Comparison of ENCODE assay signal across 9 mouse cellular contexts in genomic region chr14:34219786-34220198, GRCm38 (mm10). TPM values are rescaled to one million over a fixed set of nuclear protein-coding genes. Genes with fewer than 3 reads are reported as not detected.
DNase-seq lines count a peak whose midpoint lies in the region; ATAC-seq and TF ChIP-seq lines count a peak whose summit lies in the region.
"Had no signal": no experiment of that assay in that cellular context is flagged by ENCODE, and none has a peak within 500 bp of the region (broad histone marks: within the 10 kb centered on the region; RNA-seq: fewer than 3 reads in every experiment).

No protein-coding gene starts in this region.

- no peak for DNase-seq in heart, postnatal 0 days (ENCODE audit: low spot score)
- DNase-seq in heart, postnatal 4 days = no peak
- DNase-seq in embryo, embryonic 11 days = peak; percentile 36
- DNase-seq in intestine, embryonic 14.5 days (ENCODE audit: low spot score) = peak; percentile 66
- DNase-seq in right cerebral cortex, adult 2 months (ENCODE audit: low spot score in 2 of 2) = no peak
- no peak for DNase-seq in ovary, postnatal 36 days (ENCODE audit: low spot score)
- no peak for DNase-seq in heart, adult 18-20 months

- H3K4me2 ChIP-seq in heart, postnatal 0 days (ENCODE audit: low read depth, low read length) = peak overlapping the region; percentile 59
- H3K4me2 ChIP-seq in intestine, embryonic 14.5 days (ENCODE audit: low read length) = peak overlapping the region; percentile 47
- peak overlapping the region; percentile 51 for H3K4me2 ChIP-seq in midbrain, embryonic 16.5 days (ENCODE audit: low read length)

- no peak for TF ChIP-seq CTCF in heart, postnatal 0 days (IDR thresholded peaks at IDR 0.05; ENCODE audit: low read depth)

- TF ChIP-seq EP300 in heart, postnatal 0 days (IDR thresholded peaks at IDR 0.05; ENCODE audit: low read depth) = no peak

- 0 out of 2 replicates have a peak overlapping the region, but pooled peaks have one; percentile 26 for H3K9ac ChIP-seq in heart, postnatal 0 days (replicated peaks; ENCODE audit: low read depth, low read length)
- H3K9ac ChIP-seq in intestine, embryonic 14.5 days (ENCODE audit: low read length) = no peak overlapping the region
- H3K9ac ChIP-seq in midbrain, embryonic 16.5 days (ENCODE audit: low read depth, low read length) = 0 out of 2 replicates have a peak overlapping the region, but pooled peaks have one; percentile 31

- no peak for ATAC-seq in heart, postnatal 0 days (ENCODE audit: insufficient read depth, low read depth)
- peak; percentile 47 for ATAC-seq in intestine, embryonic 14.5 days (replicated peaks; ENCODE audit: low FRiP score, low TSS enrichment, low read depth)
- no peak for ATAC-seq in midbrain, embryonic 16.5 days

- H3K9me3 ChIP-seq in heart, postnatal 0 days (replicated peaks; ENCODE audit: control insufficient read depth, low read length) = no peaks in the 10 kb centered on the region
- no peaks in the 10 kb centered on the region for H3K9me3 ChIP-seq in intestine, embryonic 14.5 days (ENCODE audit: control insufficient read depth, low read length)
- no peaks in the 10 kb centered on the region for H3K9me3 ChIP-seq in midbrain, embryonic 16.5 days (replicated peaks; ENCODE audit: control insufficient read depth, low read length, poor library complexity, severe bottlenecking)

- peaks cover 25% of the 10 kb centered on the region for H3K27me3 ChIP-seq in heart, postnatal 0 days (ENCODE audit: control insufficient read depth, insufficient read depth, low read length)
- H3K27me3 ChIP-seq in intestine, embryonic 14.5 days (replicated peaks; ENCODE audit: control insufficient read depth, insufficient read depth, low read length) = peaks cover 24% of the 10 kb centered on the region
- H3K27me3 ChIP-seq in midbrain, embryonic 16.5 days (ENCODE audit: control insufficient read depth, insufficient read depth, low read depth, low read length) = peaks cover 16% of the 10 kb centered on the region; the same call in 1 of the 2 replicates

- H3K27ac ChIP-seq in heart, postnatal 0 days (ENCODE audit: low read depth) = no peak overlapping the region
- H3K27ac ChIP-seq in intestine, embryonic 14.5 days (ENCODE audit: low read depth) = no peak overlapping the region
- no peak overlapping the region for H3K27ac ChIP-seq in midbrain, embryonic 16.5 days (ENCODE audit: low read length)

- 3% methylated on average over 29 of the region's 29 CpGs for WGBS in heart, postnatal 0 days
- WGBS in intestine, embryonic 14.5 days = 3% methylated on average over 29 of the region's 29 CpGs
- 7% methylated on average over 29 of the region's 29 CpGs for WGBS in midbrain, embryonic 16.5 days

- H3K4me3 ChIP-seq in heart, postnatal 0 days (ENCODE audit: low read depth, low read length) = peak overlapping the region; percentile 38
- H3K4me3 ChIP-seq in intestine, embryonic 14.5 days (ENCODE audit: low read depth, low read length) = peak overlapping the region; percentile 15
- H3K4me3 ChIP-seq in midbrain, embryonic 16.5 days (ENCODE audit: low read depth, low read length) = peak overlapping the region; percentile 25
- H3K4me3 ChIP-seq: erythroblast, embryonic 14.5 days had no signal

- no peaks in the 10 kb centered on the region for H3K36me3 ChIP-seq in heart, postnatal 0 days (replicated peaks; ENCODE audit: control insufficient read depth, insufficient read depth, low read length)
- H3K36me3 ChIP-seq in intestine, embryonic 14.5 days (ENCODE audit: control insufficient read depth, insufficient read depth, low read length) = no peaks in the 10 kb centered on the region
- H3K36me3 ChIP-seq in midbrain, embryonic 16.5 days (ENCODE audit: control insufficient read depth, insufficient read depth, low read length) = no peaks in the 10 kb centered on the region

- H3K4me1 ChIP-seq in heart, postnatal 0 days (ENCODE audit: control insufficient read depth, insufficient read depth) = no peaks in the 10 kb centered on the region
- H3K4me1 ChIP-seq in intestine, embryonic 14.5 days (replicated peaks; ENCODE audit: control insufficient read depth, insufficient read depth, low read length) = peaks cover 7% of the 10 kb centered on the region
- H3K4me1 ChIP-seq in midbrain, embryonic 16.5 days (ENCODE audit: control insufficient read depth, insufficient read depth, low read length) = peaks cover 4% of the 10 kb centered on the region

RNA-seq across cellular contexts. Expression of gene Syt15, which starts 0.4 kb away (rescaled TPM):
- 0.89 and 1.0 TPM in 2 replicates for total RNA-seq in heart, postnatal 0 days (2014; rRNA removed; ENCODE audit: low replicate concordance)
- polyA plus RNA-seq in heart, postnatal 0 days (2015; fragmentation: Nextera tagmentation; extraction: Ambion mirVana) = 0.31 and 0.65 TPM in 2 replicates
- 1 to 10 TPM; 1.1 to 1.2 TPM for total RNA-seq in heart, postnatal 4 days (2021)
- 0.54 and 0.60 TPM in 2 replicates for polyA plus RNA-seq in intestine, embryonic 14.5 days (2014; fragmentation: Nextera tagmentation; extraction: Ambion mirVana)
- polyA plus RNA-seq in midbrain, embryonic 16.5 days (2015; fragmentation: Nextera tagmentation; extraction: Ambion mirVana) = 0.63 and 0.68 TPM in 2 replicates
- under 1 TPM; 0.35 to 0.67 TPM for total RNA-seq in heart, adult 18-20 months (2021)
- polyA plus RNA-seq: erythroblast, embryonic 14.5 days had no signal

RNA-seq across cellular contexts. Expression of gene Gprin2, which starts 18.3 kb away (rescaled TPM):
- total RNA-seq in heart, postnatal 0 days (2014; rRNA removed; ENCODE audit: low replicate concordance) = 0.31 and 0.53 TPM in 2 replicates
- 0.11 and 0.18 TPM in 2 replicates for polyA plus RNA-seq in heart, postnatal 0 days (2015; fragmentation: Nextera tagmentation; extraction: Ambion mirVana)
- total RNA-seq in heart, postnatal 4 days (2021) = under 1 TPM; 0.25 to 0.29 TPM
- 0.39 TPM in 2 replicates for polyA plus RNA-seq in intestine, embryonic 14.5 days (2014; fragmentation: Nextera tagmentation; extraction: Ambion mirVana)
- 8.5 and 8.7 TPM in 2 replicates for polyA plus RNA-seq in midbrain, embryonic 16.5 days (2015; fragmentation: Nextera tagmentation; extraction: Ambion mirVana)
- total RNA-seq in heart, adult 18-20 months (2021) = under 1 TPM; 0.13 to 0.25 TPM
- polyA plus RNA-seq: erythroblast, embryonic 14.5 days had no signal

Comparison
In these comparisons a context has a peak if more than half of its experiments do, and no peak if none do; other contexts are left out.
1. DNase-seq: peak in embryo, embryonic 11 days (single experiment) and intestine, embryonic 14.5 days (single experiment); none in heart, postnatal 0 days (single experiment), heart, postnatal 4 days (single experiment), right cerebral cortex, adult 2 months (0 of 2), ovary, postnatal 36 days (single experiment) and heart, adult 18-20 months (0 of 2).
2. Peak in every context shown above with its lines, with median percentiles within 50 percentile points of each other: H3K4me2 ChIP-seq and H3K4me3 ChIP-seq.